Mouse (Mus musculus) heart, postnatal 0 days (tissue): ENCODE measurements around the gene Tspan1. TPM values are rescaled to one million over a fixed set of nuclear protein-coding genes. Genes with fewer than 3 reads are reported as not detected.

Source experiments
- ATAC-seq: fragments of 200-750 bp; cut with Nextera tagmentation; 2 replicates; pipeline ENCODE4 v1.8.0; 2017; ENCODE audit warnings: low read depth, moderate number of reproducible peaks, moderate library complexity; ENCODE audit not compliant: insufficient read depth
- DNase-seq: peaks from one replicate; pipeline ENCODE4 v3.0.0-alpha.2; 2016; ENCODE audit warnings: low spot score
- H3K27ac ChIP-seq: fragments of 300-500 bp; sonication (generic); 2 replicates; pipeline ENCODE4 v1.5.1; 2014; ENCODE audit warnings: low read depth, mild to moderate bottlenecking
- H3K27me3 ChIP-seq: fragments of 300-500 bp; sonication (generic); 2 replicates; pipeline ENCODE4 v1.6.1; 2014; ENCODE audit warnings: low read length, mixed read lengths; ENCODE audit not compliant: control insufficient read depth, insufficient read depth
- H3K36me3 ChIP-seq: fragments of 300-500 bp; sonication (generic); replicated peaks from 2 replicates; pipeline ENCODE4 v1.6.1; 2014; ENCODE audit warnings: low read length, mixed read lengths; ENCODE audit not compliant: control insufficient read depth, insufficient read depth
- H3K4me1 ChIP-seq: fragments of 300-500 bp; sonication (generic); 2 replicates; pipeline ENCODE4 v1.6.1; 2014; ENCODE audit warnings: antibody characterized with exemption; ENCODE audit not compliant: control insufficient read depth, insufficient read depth
- H3K4me2 ChIP-seq: fragments of 300-500 bp; sonication (generic); 2 replicates; pipeline ENCODE4 v1.6.1; 2014; ENCODE audit warnings: low read depth, mild to moderate bottlenecking, low read length, moderate library complexity
- H3K4me3 ChIP-seq: fragments of 300-500 bp; sonication (generic); 2 replicates; pipeline ENCODE4 v1.5.1; 2014; ENCODE audit warnings: low read depth, low read length
- H3K9ac ChIP-seq: fragments of 300-500 bp; sonication (generic); replicated peaks from 2 replicates; pipeline ENCODE4 v1.6.1; 2014; ENCODE audit warnings: low read depth, low read length, mixed read lengths
- H3K9me3 ChIP-seq: fragments of 300-500 bp; sonication (generic); replicated peaks from 2 replicates; pipeline ENCODE4 v1.6.1; 2016; ENCODE audit warnings: low read length; ENCODE audit not compliant: control insufficient read depth
- CTCF ChIP-seq: IDR thresholded peaks from 2 replicates; pipeline ENCODE4 v1.5.1; 2016; ENCODE audit warnings: antibody characterized with exemption, control low read depth, low read depth
- EP300 ChIP-seq: IDR thresholded peaks from 2 replicates; pipeline ENCODE4 v1.6.1; 2016; ENCODE audit warnings: antibody characterized with exemption, low read depth
- WGBS: fragments of 180-500 bp; shearing (Covaris S2); extraction: QIAGEN DNeasy Blood & Tissue Kit; methylation state at CpG from one replicate; pipeline ENCODE4 v1.1.7; 2014; 5-methylcytosine and 5-hydroxymethylcytosine counted together
- polyA plus RNA-seq: library from polyadenylated mRNA; unstranded; fragments of >200 nt; fragmentation: Nextera tagmentation; extraction: Ambion mirVana; gene quantifications from 2 replicates; pipeline ENCODE4 v1.2.1, GENCODE M21; 2015
- total RNA-seq: library from RNA; depleted of rRNA; stranded (reverse); fragments of >200 nt; gene quantifications from 2 replicates; pipeline ENCODE4 v1.2.3, GENCODE M21; 2014; ENCODE audit warnings: low replicate concordance

Tspan1 gene
- total and polyA plus RNA-seq, 2 experiments from 2014 or later: not detected

DNA sequence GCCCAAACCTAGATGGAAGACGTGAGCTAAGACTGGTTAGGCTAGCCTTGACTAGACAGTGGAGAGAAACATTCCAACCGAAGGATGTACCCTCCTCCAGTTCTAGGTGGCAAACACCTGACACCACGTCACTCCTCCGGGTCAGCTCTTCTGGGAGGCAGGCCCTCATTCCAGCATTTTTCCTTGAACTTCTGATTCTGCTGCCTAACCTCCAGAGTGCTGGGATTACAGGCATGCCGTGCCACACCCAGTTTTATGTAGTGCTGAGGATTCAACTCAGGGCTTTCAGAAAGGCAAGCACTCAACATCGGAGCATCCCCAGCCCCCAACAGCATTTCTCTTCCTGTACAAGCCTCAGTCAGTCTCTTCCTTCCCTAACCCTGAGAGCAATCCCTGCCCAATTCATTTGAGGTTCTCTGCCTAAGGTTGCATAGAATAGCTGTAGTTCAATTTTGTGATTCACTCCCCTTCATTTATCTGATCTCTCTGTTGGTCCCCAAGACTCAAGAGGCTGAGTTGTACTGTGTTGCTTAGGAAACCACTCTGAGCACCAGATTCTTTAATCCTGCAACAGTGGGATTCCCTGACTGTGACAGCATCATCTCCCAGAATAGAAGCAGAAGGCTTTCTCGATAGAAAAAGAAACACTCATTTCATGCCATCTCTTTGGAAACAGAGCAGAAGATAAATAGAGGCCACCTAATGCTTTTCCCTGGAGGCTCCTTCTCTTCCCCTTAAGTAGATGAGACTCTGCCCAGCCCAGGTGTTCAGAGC lies 26.4 kb downstream of the Tspan1 start:
- Histone ChIP-seq H3K36me3 (no peaks in the 10 kb centered on the region), H3K4me2 (no peak overlapping the region), H3K4me1 (peaks cover 18% of the 10 kb centered on the region; the same call in 1 of the 2 replicates), H3K27me3 (0 out of 2 replicates have a peak, but pooled peaks cover 2% of the 10 kb centered on the region), H3K4me3 (no peak overlapping the region), H3K9ac (no peak overlapping the region), H3K9me3 (no peaks in the 10 kb centered on the region), H3K27ac (no peak overlapping the region)
- no peak for ATAC-seq
- WGBS: 72% methylated on average over 7 of the region's 7 CpGs
- DNase-seq: no peak
- no peak for TF ChIP-seq EP300
- TF ChIP-seq CTCF: no peak

DNA sequence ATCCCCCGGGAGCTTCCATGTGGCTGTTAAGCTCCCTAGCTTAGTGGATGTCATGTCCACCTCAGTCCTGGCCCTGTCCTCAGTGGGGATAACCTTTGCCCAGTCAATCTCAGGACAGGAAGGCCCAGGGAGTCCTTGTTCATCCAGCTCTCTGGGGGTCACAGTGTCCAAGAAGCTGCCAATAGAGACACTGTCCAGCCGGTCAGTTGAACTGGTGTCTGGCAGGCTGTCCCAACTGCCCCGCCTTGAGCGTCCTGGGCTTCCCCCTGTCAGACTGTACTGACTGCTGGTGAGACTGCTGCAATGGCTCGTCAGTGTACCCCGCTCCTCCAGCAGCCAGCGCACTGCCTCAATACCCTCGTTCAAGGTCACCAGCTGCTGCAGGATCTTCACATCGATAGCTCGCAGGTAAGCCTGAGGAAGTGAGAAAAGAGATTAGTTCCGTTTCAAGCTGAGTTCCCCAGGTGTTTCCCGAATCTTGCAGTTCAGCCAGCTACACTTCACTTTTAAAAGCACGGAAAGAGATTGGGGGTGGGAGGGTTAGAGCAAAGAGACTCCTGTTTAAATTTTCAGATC lies 29.9 kb downstream of the Tspan1 start:
- Histone ChIP-seq H3K4me3 (no peak overlapping the region), H3K9me3 (no peaks in the 10 kb centered on the region), H3K4me1 (no peaks in the 10 kb centered on the region), H3K9ac (no peak overlapping the region), H3K4me2 (no peak overlapping the region), H3K27ac (no peak overlapping the region), H3K27me3 (no peaks in the 10 kb centered on the region), H3K36me3 (no peaks in the 10 kb centered on the region)
- TF ChIP-seq EP300 (no peak), CTCF (no peak)
- 39% methylated on average over 13 of the region's 13 CpGs for WGBS
- ATAC-seq (no peak), DNase-seq (no peak)

DNA sequence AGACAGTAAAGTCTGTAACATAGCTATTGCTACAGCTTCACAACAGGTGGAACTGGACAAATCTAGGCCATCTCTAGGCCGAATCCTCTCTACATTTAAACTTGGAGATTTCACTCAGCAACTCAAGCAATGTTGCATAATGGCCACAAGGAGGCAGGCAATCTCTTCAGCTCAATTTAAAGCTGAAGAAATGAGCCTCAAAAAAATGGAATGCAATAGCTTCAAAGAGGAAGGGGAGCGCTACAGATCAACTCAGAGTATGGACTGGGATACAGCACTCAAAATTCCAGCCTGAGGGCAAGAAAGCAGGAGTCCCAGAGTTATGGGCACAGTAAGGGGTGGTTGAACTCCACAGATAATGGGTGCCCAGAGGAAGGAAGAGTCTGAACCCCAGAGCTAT lies 32.4 kb downstream of the Tspan1 start:
- no peaks in the 10 kb centered on the region for H3K27me3 ChIP-seq
- ATAC-seq (no peak), DNase-seq (peak; percentile 75)
- no peak for TF ChIP-seq EP300
- peak; percentile 88 for TF ChIP-seq CTCF
- H3K4me1 ChIP-seq: no peaks in the 10 kb centered on the region
- H3K4me2 ChIP-seq: no peak overlapping the region
- no peak overlapping the region for H3K4me3 ChIP-seq
- WGBS: 35% methylated on average over 2 of the region's 2 CpGs
- H3K36me3 ChIP-seq: no peaks in the 10 kb centered on the region
- no peak overlapping the region for H3K9ac ChIP-seq
- H3K27ac ChIP-seq: no peak overlapping the region
- no peaks in the 10 kb centered on the region for H3K9me3 ChIP-seq

DNA sequence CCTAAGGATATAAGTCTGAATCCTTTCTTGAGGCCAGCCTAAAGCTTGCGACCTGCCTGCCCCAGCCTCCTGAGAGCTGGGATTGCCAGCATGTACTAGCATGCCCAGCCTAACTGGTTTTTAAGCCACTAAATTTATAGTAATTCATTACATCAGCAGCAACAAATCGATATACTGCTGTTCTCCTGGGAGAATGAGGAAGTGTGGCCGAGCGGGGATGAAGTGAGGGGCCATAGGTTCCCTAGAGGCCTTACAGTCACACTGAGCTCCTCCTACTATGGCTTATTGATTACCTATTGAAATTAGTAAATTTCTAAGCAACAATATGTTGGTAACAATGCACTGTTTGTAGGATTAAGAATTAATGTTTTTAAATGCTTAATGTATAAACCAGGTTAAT lies 34.3 kb downstream of the Tspan1 start:
- DNase-seq (no peak), ATAC-seq (no peak)
- Histone ChIP-seq H3K36me3 (no peaks in the 10 kb centered on the region), H3K27ac (no peak overlapping the region), H3K4me2 (no peak overlapping the region), H3K9me3 (no peaks in the 10 kb centered on the region), H3K9ac (no peak overlapping the region), H3K27me3 (no peaks in the 10 kb centered on the region), H3K4me1 (no peaks in the 10 kb centered on the region), H3K4me3 (no peak overlapping the region)
- 75% methylated on average over 4 of the region's 4 CpGs for WGBS
- TF ChIP-seq CTCF (no peak), EP300 (no peak)

DNA sequence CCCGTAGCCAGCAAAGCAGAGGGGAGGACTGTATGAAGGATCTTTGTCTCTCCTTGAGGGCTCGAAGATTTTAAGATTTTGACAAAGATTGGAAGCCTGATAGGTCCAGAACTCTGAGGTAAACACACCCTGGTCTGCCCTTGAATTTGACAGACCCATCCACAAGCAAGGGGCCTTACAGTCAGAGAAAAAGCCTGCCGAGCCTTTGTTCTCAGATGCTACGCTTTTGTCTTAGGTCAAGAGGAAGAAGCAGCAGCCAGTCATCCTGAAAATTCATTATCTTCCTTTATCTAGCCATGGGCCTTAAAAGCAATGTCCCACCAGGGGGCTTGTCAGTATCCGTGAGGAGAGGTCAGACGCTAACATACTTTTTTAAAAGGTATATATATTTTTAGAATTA lies 39.4 kb downstream of the Tspan1 start:
- no peaks in the 10 kb centered on the region for H3K36me3 ChIP-seq
- no peak for DNase-seq
- H3K4me1 ChIP-seq: peaks cover 11% of the 10 kb centered on the region; the same call in 1 of the 2 replicates
- no peak overlapping the region for H3K27ac ChIP-seq
- H3K9ac ChIP-seq: no peak overlapping the region
- H3K27me3 ChIP-seq: no peaks in the 10 kb centered on the region
- H3K9me3 ChIP-seq: no peaks in the 10 kb centered on the region
- TF ChIP-seq EP300: no peak
- TF ChIP-seq CTCF: no peak
- no peak overlapping the region for H3K4me3 ChIP-seq
- 77% methylated on average over 6 of the region's 6 CpGs for WGBS
- no peak overlapping the region for H3K4me2 ChIP-seq
- ATAC-seq: no peak
